Mouse (Mus musculus) right cerebral cortex, adult 2 months (tissue): ENCODE data around the gene Trim72.
"Not testable (repeated sequence)": the region's sequence is repeated elsewhere in the genome, so short reads cannot be mapped to it uniquely, and the experiment has no call there.

Experiments
- DNase-seq, 2 experiments: peaks; one replicate each; pipeline ENCODE4 v3.0.0; 2021 to 2022; ENCODE audit warnings: low spot score in 2 of 2

Trim72 gene

DNA sequence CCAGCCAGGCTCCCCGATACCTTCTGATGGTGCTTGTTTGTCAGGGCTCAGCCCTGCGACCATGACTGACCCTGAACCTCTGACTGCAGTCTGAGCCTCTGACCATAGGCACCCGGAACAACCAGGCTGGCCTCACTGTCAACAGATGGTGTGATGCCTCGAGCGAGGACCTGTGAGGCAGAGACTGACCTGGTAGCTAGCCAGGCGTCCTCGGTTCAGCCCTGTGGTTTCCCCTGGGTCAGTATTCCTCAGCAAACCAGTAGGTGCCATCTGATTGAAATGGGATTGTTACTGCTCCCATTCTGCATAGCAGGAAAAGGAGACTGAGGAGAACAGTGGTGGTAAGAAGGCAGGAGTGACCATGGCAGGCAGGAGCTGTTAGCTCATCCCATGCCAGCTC, 2.4 kb downstream of the Trim72 start:
- no peak for DNase-seq

DNA sequence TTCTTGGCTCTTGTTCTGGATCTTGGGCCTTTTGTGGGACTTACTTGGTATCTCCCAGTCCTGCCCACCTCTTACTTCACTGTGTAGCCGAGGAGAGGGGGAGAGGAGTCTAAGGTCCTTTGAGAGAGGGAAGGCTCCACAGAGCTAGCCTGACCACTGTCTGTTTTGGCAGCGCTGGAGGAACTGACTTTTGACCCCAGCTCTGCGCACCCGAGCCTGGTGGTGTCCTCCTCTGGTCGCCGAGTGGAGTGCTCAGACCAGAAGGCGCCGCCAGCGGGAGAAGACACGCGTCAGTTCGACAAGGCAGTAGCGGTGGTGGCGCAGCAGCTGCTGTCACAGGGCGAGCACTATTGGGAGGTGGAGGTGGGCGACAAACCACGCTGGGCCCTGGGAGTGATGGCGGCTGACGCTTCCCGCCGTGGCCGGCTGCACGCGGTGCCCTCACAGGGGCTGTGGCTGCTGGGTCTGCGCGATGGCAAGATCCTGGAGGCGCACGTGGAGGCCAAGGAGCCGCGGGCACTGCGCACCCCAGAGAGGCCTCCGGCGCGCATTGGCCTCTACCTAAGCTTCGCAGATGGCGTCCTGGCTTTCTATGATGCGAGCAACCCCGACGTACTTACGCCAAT, 6.1 kb downstream of the Trim72 start:
- no peak for DNase-seq

DNA sequence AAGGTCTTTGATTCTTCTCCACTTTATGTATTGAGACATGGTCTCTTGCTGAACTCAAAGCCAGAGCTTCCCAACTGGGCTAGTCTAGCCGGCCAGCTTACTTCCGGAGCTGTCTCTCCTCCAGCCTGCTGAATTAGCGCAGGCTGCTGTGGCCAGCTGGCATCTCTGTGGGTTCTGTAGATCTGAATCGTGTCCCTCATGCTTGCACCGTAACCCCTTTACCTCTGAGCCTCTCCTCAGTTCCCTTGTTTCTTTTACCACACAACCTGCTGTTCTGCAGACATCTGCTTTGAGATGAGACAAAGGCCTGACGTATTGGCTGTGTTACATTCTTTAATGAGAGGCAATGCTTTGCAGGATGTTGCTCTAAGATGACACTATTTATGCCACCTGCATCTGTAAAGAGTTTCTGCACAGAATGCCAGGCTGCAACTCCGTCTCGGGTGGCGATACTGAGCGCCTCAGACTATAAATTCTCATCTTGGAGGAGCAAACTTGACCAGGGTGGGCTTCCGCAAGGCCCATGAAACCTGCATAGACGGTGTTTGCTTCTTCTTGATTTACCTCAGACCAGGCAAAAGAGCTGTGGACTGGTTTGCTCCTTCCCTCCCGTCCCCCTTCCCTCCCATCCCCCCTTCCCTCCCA, 8.5 kb downstream of the Trim72 start:
- DNase-seq, result no peak

DNA sequence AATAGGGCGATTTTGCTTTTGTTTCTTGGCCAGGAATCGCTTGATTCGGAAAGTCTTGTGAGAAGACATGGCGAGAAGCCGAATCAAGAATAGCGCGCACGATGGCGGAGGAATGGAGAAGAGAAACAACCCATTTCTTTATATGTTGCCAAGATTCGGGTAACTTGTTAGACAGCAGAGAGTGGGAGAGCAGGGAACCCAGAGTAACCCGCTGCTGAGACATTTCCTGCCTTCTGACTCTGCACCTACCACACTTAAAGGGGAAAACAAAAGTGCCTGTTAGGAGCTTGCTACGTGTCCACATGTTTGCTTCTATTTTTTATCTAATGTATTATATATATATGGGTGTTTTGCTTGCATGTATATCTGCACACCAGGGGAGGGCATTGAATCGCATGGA, 9.4 kb downstream of the Trim72 start:
- DNase-seq, result no peak

DNA sequence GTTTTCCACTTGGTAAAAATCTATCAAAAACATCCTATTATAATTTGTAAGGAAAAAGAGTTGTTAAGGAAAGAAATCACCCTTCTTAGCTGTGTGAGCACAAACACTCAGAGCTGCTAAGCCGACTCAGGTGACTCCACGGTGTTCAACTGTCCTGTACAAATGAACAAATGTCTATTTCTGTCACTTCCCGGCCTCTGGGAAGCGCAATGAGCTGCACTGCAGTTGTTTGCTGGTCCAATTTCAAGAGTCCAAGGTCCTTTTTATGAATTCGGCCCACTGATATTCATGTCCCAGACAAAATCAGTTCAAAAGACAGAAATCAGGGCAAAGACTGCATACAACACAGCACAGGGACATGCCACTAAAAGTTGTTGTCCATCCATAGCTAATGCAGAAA, 12.4 kb downstream of the Trim72 start:
- DNase-seq, result not testable (repeated sequence)

DNA sequence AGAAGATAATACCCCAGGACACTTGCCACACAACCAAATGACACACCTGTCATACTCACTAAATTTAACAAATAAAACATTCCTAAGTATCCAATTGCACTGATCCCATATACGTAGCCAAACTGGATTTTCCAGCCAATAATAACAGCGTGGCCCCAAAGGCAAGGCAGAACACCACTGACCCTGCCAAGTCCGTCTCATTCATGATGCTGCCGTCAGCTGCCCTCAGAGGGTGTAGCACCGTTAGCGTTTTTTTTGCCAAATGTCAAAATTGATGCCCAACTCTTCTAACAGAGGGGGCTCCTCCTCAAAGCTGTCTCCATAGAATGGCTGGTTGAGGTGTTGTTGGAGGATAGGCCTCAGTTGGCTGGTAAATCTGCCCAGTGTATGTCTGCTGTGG, 12.9 kb downstream of the Trim72 start:
- DNase-seq, result no peak

DNA sequence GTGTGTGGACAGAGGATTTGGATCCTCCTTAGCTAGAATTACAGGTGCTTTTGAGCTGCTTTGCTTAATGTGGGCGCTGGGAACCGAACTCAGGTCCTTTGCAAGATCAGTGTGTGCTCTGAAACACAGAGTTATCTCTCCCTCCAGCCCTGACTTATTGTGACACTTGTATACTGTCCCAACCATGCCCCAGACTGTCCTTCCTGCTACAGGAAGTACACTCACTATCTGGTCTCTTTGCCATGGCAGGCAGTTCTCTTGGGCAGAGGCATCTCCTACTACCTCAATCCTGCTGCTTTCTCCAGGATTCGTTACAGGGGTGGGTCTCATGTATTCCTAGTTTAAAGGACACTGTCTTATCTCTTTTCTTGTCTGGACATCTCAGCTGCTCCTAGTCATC, 14.5 kb downstream of the Trim72 start:
- DNase-seq, result no peak

DNA sequence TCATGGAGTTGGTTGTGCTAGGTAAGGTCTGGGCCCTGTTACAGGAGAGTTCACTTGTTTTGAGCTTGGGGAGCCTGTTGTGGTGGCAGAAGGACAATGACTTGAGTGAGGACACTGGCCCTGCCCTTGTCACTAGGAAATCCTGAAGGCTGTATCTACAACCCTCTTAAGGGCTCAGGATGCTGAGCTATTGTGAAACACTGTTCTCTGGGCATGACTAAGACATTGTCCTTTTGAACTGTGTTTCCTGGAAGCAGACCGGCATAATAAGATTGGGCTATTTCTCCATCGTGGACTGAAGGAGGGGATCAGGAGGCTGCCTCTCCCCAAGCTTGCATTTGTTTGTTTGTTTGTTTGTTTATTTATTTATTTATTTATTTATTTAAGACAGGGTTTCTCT, 15.4 kb downstream of the Trim72 start:
- no peak for DNase-seq

DNA sequence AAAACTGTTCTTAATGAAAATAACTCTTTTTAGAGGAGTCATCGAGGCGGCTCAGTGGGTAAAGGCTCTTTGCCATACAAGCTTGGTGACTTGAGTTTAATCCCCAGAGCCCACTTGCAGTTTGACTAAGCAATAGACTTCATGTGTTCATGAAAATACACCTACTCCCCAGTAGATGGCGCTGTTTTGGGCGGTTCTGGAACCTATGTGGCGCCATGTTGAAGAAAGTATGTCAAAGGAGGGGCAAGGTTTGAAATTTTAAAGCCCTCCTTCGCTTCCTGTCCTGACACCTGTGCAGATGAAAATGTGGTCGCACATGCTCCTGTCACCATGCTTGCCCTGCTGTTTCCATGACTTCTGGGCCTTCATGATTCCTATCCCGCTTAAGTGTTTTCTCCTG, 19.2 kb downstream of the Trim72 start:
- DNase-seq, result no peak

DNA sequence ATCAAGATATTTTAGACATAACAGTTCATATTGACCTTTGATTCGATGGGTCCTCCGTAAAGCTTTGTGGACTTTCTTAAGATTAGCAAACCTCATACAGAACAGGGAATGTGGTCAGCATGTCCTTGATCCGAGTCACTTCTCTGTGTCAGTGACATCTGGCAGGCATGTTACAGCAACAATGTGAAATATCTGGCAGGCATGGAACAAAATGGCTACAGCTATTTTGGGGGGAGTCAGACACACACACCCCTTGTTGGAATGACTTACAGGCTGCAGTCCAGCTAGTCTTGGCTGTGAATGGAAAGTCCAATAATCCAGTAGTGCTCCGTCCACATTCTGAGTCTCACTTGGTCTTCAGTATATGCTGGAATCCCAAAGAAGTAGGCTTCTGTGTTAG, 19.8 kb downstream of the Trim72 start:
- DNase-seq, result no peak

DNA sequence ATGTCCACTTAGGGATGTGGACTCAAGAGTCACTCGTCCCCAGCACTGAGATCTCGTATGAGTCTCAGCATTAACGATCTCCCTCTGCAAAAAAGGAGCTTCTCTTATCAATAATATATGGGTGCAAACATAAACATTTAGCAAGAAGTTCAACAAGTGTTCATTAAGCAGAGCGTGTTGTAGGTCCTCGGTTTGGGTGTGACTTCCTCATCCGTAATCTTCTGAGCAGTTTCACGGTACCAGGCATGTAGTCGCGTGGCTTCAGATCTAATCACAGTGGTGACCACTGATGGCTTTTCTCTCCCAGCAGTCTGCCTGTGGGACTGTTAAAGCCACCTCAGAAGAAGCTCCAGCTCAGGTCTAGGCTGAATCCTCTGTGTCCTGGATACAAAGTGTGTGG, 20.6 kb downstream of the Trim72 start:
- no peak for DNase-seq

DNA sequence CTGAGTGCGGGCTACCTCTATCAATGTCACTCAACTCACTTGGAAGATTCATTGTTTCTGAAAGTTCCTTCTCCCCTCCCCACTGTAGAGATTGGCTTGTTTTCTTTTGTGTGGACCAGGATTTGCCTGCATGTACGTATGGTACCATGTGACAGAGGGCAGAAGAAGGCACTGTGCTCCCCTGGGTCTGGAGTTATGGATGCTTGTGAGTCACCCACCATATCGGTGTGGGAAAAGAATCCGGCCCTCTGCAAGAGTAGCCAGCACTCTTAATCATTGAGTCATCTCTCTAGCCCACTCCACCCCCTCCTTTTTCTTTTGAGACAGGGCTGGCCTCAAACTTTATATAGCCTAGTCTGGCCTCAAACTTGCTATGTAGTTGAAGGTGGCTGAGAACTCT, 21.2 kb downstream of the Trim72 start:
- DNase-seq, result no peak

DNA sequence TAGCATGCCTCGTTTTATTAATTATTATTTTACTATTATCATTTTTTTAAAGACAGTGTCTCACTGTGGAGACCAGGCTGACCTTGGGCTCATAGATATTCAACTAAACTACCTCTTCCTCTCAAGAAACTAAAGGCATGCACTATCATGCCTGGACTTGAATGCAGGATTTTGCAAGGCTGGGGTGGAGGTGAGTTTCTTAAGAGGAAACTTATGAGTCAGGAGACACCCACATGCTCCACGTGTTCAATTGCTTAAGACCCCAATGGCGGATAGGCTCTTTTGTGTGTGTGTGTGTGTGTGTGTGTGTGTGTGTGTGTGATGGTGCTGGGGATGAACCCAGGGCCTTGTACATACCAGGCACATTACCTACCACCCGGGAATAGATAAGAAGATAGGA, 21.6 kb downstream of the Trim72 start:
- DNase-seq, result no peak

DNA sequence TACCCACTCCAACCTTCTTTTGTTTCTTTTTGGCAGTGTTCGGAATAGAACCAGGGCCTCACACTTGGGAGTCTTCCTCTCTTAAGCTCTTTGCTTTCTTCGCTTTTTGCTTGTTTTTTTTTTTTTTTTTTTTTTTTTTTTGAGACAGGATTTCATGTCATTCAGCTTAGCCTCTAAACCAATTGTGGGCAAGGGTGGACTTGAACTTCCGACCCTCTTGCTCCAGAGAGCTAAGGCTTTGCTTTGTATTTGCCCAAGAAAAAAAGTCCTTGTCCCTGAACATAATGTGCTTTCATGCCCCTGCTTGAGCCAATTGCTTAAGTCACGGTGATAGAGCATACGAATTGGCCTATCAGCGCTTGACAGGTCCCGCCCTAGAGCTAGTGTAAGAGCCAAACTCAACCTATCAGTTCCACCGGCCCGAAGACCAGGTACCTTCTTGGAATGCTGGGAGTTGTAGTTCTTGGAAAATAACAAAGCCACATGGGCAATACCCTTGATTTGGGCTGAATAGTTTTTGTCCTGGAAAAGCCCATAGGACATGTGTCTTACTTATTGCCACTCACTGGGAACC, 27.7 kb downstream of the Trim72 start:
- no peak for DNase-seq

DNA sequence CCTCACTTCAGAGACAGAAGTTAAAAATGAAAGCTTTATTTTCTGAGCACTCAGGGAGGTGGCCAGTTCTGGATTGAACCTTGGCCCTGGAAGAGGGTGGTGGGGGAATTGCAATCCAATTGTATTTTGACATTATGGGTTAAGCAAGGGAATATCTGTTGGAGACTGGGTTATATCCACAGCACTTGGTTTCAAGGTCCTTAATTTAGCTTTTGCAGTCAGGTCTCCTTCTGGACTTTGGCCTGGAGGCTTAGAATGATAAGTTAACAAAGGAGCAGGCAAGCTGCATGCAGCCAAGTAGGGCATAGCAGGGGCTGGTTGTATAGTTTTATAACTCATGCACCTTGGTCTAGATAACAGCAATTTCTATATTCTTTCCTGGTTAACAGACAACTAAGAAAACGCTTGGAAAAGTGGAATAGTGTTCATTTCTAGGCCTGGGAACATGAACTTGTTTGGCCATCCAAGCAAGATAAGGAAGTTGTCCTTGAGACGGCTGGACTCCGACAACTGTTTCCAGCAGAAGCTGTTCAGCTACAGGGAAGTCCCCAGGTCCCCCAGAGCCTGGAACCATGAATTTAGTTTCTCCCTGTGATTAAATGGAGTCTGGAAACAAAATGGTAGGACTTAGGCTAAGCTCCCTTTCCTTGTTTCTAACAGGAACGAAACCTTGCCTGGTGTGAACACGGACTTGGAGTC, 28.7 kb downstream of the Trim72 start:
- DNase-seq, result no peak

DNA sequence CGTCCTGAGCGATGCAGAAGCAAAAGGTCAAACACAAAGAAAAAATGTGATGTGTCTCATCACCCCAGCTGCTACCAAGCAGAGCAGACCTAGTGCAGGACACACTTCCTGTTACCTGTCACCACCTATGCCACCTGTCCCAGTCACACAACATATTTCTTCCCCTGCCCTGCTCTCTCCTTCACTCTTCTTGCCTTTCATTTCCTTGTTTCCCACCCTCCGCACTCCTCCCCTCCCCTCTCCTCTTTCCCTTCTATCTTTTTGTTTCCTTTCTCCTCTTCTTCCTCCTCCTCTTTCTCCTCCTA, 29.2 kb downstream of the Trim72 start:
- DNase-seq, result no peak

DNA sequence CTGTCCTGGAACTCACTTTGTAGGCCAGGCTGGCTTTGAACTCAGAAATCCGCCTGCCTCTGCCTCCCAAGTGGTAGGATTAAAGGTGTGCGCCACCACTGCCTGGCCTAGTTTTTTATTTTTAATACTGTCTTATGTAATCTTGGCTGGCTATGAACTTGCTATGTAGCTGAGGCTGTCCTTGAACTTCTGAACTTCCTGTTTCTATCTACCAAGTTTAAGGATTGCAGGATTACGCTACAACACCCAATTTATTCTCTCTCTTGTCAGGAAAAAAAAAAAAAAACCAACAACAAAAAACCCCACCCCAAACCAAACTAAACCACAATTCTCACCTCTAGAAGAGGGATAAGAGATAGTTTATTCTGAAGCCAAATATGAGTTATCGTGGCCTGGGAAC, 29.9 kb downstream of the Trim72 start:
- no peak for DNase-seq

DNA sequence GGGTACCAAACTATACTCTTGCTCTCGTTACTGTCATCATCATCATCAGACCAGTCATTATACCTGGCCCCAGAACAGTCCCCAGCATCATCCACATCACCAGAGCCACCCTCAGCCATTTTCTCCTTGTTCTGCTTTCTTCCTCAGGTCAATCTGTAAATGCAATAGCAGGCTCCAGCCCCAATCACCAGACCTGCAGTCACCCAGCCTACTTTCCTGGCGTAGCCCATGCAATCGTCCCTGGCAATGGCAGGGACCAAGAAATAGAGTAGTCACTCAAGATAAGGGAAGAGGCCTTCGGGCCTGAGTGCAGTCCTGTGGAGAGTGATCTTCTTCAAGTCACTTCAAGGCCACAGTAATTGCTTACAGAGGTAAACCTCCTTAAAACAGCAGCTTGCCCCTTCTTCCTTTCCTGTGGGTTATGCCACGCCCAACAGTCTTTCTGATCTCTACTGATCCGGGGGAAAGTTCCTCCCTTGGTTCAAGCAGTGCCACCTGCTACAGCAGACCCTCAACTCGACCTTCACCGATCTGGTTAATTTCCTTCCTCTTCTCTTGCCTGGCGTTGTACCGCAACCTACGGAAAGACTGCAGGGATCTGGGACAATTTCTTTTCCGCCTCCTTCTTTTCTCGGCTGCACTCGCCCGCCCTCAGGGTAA, 38.5 kb downstream of the Trim72 start:
- DNase-seq, result not testable (repeated sequence)

DNA sequence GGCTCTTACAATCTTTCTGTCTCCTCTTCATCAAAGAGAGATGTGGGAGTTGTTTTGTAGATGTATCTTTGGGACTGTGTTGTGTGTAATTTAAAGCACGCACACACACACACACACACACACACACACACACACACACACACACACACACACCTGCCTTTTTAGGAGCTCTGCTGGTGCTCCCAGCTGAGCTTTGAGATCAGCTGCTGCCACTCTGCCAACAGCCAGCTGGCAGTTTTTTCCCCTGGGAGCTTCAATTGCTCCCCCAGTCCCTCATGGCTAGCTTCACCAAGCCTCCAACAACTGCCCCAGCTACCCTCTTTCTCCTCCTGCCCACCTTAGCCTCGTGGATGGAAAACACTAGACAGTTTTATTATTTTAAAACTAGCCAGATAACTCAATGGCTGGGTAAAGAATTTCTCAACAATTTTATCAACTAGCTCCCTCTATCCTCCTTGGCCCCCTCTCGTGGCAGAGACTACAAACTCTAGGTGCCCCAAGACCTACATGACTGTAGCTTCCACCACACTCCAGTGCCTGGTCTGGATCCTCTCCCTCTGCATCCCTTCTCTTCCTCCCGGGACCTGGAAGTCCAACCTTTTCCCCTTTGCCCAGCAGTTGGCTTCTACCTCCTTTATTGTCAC, 40.5 kb downstream of the Trim72 start:
- no peak for DNase-seq

DNA sequence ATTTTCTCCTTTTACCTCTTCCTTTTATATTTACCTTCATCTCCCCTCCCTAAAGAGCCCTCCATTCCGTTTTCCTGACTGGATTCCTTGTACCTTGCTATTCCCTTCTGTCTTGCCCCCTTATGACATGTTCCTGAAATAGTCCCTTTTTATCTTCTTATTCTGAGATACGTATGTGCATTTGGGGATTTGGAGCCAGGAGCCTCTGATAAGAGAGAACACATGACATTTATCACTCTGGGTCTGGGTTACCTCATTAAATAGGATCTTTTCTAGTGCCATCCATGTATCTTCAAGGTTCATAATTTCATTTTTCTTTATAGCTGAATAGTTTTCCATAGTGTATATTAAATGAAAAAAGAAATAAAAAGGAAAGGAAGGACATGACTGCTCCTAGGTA, 41.9 kb downstream of the Trim72 start:
- no peak for DNase-seq

DNA sequence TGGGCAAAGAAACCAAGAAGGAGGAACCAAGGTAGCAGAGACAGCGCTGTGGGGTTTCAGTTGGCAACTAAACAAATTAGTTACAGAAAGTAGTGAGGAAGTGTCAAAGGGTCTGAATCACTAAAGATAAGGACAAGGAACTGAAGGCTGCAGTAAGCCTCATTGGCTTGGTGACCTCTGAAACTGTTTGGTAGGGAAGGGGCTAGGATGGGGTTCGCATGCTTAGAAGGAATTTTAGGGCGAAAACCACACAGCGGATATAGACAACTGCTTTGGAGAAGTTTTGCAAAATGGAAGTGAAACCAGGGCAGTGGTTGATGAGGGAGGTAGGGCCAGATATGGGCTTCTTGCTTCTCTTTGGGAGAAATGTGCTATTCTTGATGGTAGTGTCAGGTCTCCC, 45.1 kb downstream of the Trim72 start:
- no peak for DNase-seq

DNA sequence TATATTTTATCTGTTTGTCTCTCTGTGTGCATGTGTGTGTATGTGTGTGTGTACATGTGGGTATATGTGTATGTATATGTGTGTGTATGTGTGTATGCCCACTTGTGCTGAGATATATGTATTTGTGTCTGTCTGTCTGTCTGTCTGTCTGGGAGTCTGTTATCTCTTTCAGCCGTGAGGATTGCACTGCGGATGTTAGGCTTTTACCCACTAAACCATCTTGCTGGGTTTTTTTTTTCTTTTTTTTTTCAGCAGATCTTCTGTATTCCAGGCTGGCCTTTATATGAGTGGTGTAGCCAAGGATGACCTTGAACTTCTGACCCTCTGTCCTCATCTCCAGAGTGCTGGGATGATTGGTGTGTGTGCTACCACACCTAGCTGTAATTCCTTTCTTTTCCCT, 45.5 kb downstream of the Trim72 start:
- no peak for DNase-seq
